Mouse (Mus musculus) spleen, adult 2 months (tissue): ENCODE measurements around the gene Ccdc114.

Experiments
- CTCF ChIP-seq: fragments of 200-500 bp; IDR thresholded peaks from 2 replicates; pipeline ENCODE4 v1.5.1; 2011; ENCODE audit warnings: mild to moderate bottlenecking, inconsistent platforms; ENCODE audit not compliant: insufficient read depth, insufficient read length, insufficient replicate concordance; ENCODE audit errors: extremely low read depth
- POLR2A ChIP-seq: fragments of 200-500 bp; IDR thresholded peaks from 2 replicates; pipeline ENCODE4 v1.6.1; 2011; ENCODE audit warnings: low read depth, low read length, inconsistent platforms

GRCm38 (mm10) chr7:45928626-45929295 is 4.9 kb downstream of the Ccdc114 start:
- no peak for TF ChIP-seq CTCF
- TF ChIP-seq POLR2A, result no peak
